Mouse (Mus musculus): Measurements from ENCODE around the gene Hils1.
A peak's percentile ranks its signal among the peaks of the same experiment; 100 is the strongest.
"Not testable (repeated sequence)": the region's sequence is repeated elsewhere in the genome, so short reads cannot be mapped to it uniquely, and the experiment has no call there.

The Hils1 gene

DNA sequence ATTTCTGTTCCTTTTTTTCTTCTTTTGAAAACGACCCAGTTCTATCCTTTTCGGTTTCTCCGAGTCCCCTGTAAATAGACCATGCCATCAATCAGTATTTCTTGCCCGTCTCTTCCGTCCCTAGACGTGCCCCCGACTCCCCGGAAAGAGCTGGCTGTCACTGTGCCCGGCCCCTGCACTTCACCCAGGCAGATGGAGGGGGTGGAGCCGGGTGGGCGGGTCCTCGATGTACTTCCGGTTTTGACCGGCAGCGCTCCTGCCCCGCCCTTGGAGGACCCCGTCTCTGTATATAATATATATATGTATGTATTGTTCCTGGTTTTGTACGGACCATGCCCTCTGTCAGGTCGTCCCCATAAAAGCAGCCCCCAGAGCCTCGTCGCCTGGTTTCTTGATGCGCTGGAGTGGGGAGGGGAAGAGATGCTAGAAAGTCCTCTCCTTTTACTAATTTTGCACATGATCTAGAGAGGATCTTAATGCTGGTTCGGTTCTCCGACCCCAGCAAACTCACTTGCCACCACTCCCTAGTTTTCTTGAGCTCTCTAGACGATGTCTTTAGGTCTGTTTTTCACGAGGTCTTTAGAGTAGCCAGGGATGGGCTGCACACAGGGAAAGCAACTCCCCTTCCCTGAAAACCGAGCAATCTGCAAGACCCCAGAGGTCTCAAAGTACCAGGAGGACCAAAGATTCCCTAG is 39.3 kb downstream of the Hils1 start:
- DNase-seq: peak; percentile 85 to 90

GRCm38 (mm10) chr11:95007418-95007817 is 40.0 kb downstream of the Hils1 start:
- DNase-seq: no peak

GRCm38 (mm10) chr11:95008661-95009628 is 41.6 kb downstream of the Hils1 start:
- DNase-seq: peak in 1 of 2 experiments; percentile 40

DNA sequence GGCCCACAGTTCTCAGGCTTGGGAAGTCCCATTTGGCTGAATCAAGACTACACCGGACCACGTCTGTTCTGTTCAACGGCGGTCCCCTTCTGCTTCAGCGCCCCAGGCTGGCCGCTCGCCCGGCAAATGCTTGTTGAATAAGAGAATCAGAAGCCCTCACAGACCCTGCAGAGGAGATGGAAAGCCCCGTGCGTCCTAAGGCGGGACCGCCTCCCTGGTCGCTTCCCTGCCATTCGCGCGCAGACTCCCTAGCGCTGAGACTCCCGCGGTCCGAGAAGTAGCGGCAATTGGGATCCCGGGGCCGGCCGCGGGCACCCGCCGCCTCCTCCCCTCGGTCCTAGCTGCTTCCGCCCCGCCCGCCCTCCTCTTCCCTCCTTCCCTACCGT is 42.2 kb downstream of the Hils1 start, which contains the start of gene Samd14:
TSS of gene Samd14 (plus strand) at position 251 of the 386 bp plus-strand sequence.
- peak; percentile 56 to 76 for DNase-seq

- DNase-seq: peak in 1 of 2 experiments; percentile 50
Observed at GRCm38 (mm10) chr11:95010141-95010739, 42.8 kb downstream of the Hils1 start.

DNA sequence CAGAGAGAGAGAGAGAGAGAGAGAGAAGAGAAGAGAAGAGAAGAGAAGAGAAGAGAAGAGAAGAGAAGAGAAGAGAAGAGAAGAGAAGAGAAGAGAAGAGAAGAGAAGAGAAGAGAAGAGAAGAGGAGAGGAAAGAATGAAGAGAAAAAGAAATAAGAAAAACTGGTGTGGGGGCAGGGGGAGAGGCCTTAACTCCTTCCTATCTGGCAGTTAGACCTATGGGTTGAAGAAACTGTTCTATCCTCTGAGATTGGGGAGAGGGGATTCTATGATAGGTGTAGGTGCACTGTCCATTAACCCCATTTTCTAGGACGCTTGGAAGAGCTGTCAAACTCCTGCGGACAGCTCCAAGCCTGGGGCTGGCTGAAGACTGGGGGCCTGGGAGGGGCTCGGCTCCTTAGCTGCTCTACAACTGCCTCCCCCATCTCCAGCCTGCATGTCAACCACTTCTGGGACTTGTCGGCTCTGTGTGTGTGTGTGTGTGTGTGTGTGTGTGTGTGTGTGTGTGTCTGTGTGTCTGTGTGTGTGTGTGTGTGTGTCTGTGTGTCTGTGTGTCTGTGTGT is 43.5 kb downstream of the Hils1 start:
- DNase-seq: not testable (repeated sequence)

GRCm38 (mm10) chr11:95011416-95011815 is 44.0 kb downstream of the Hils1 start:
- no peak for DNase-seq

DNA sequence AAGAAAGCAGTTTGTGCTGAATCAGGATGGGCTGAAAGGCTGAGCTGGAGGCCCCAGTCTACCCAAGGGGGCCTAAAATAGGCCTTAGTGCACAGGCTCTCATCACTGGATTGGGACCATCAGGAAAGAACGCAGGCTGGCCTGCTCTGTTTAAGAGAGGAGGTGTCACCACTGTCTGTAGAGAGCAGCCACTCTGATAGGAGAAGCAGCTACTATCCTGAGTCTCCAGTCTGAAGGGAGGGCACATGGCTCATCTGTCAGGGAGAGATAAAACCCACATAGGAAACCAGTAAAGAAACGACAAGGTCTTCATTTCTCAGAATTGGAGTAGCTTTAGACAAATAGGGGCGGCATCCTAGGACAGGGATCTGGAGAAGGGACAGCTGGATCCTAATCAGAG is 44.7 kb downstream of the Hils1 start:
- no peak for DNase-seq

- DNase-seq: no peak
Observed at GRCm38 (mm10) chr11:95012487-95012886, 45.1 kb downstream of the Hils1 start.

- DNase-seq: no peak
Observed at GRCm38 (mm10) chr11:95015484-95015883, 48.1 kb downstream of the Hils1 start.

Data from kidney, postnatal 25 days (tissue).